Mouse (Mus musculus) stomach, postnatal 0 days (tissue): ENCODE results near the gene Xrcc4.

Experiments
- CTCF ChIP-seq: IDR thresholded peaks from 2 replicates; pipeline ENCODE4 v1.5.1; 2016; ENCODE audit warnings: antibody characterized with exemption, low read depth, mild to moderate bottlenecking, moderate library complexity
- EP300 ChIP-seq: optimal IDR thresholded peaks from 2 replicates; pipeline ENCODE3; 2016; ENCODE audit warnings: antibody characterized with exemption

DNA sequence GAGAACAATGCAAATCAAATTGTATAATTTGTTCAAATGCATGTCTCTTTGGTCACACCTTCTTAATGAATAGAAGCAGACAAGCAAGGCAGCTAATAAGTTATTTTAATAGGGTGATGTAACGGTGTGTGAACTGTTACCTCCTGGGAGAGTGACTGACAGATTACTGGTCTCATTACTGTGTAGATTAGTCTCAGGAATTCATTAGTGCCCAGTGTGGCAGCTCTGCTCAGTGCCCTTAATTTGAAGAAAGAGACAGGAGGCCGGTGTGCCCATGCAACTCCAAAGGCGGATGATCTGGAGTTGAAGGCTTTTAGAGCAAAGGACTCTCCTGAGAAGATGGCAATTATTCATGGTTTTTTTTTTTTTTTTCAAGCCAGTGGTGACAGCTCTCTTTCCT is 291.7 kb downstream of the Xrcc4 start:
- TF ChIP-seq CTCF (no peak), EP300 (no peak)
